Mouse (Mus musculus): ENCODE data around the gene Mrpl39.

Mrpl39 gene

GRCm38 (mm10) chr16:84701041-84701440 lies 34.5 kb downstream of the Mrpl39 start:
- DNase-seq (ENCODE audit: low spot score in 2 of 2): no peak

DNA sequence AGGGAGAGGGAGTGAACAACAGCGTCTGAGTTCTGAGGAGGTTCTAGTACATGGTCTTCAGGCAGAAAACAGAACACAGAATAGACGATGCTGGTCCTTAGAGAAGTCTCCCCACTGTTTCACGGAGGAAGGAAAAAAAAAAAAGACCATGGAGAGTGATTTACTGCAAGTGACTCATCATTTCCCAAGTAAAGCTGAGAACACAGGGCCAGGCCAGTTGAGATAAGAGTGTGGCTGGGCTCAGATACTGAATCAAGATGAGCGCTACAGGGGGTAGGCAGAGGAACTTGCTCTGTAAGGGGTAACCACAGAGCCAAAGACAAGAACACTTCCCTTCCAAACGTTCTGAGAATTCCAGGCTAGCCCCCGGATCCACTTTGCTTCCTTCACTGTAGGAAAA lies 36.8 kb downstream of the Mrpl39 start:
- DNase-seq (ENCODE audit: low spot score in 2 of 2): no peak

DNA sequence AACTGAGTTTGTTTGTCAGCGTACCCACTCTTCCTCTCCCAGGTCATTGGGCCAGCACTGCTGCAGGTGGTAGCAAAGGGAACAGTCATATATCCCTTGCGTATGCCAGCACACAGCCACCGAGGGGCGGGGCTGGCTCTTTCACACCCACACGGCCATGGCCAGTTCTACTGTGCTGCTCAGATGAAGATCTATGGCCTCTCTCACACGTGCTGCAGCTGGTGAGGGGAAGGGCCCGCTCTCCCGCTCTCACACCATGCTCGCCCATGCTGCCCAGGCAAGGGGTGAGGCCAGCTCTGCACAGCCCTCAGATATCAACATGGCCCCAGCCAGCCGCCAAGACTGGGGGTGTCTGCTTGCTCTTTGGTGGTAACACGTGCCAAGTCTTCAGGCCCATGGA lies 39.4 kb downstream of the Mrpl39 start:
- DNase-seq (ENCODE audit: low spot score in 2 of 2): no peak

DNA sequence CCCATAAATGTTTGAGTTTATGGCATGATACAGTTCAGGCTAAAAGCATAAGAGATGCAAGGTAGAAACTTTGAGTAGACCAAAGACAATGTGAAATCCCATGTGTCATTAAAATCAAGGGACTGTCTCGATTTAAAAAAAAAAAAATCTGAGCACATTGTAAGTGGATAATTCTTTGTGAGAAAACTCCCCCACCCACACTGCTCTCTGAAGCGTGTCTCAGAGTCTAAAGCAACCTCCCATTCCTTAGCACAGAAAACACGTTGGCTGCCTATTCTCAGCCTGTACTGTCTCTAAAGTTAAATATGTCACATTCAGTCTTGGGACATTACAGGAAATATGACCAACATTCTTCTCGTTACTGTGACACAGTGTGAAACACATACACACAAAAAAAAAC lies 53.6 kb downstream of the Mrpl39 start:
- peak; percentile 27 to 28 for DNase-seq (ENCODE audit: low spot score in 2 of 2)

- DNase-seq (ENCODE audit: low spot score in 2 of 2): no peak
These were observed 54.8 kb downstream of the Mrpl39 start for GRCm38 (mm10) chr16:84680760-84681159.

GRCm38 (mm10) chr16:84677292-84677691 lies 58.2 kb downstream of the Mrpl39 start:
- DNase-seq (ENCODE audit: low spot score in 2 of 2): no peak

Measured in spleen, postnatal 36 days (tissue).